Mouse (Mus musculus) embryo, embryonic 9.5 days (tissue): Measurements from ENCODE around the gene Olfr1307.

Experiments
- DNase-seq: peaks from one replicate; pipeline ENCODE4 v3.0.0-alpha.2; 2017; ENCODE audit errors: extremely low spot score

Olfr1307 gene

GRCm38 (mm10) chr2:111949340-111949739 is at the start of gene Olfr1307:
TSS of gene Olfr1307 (minus strand) at chr2:111949440.
- DNase-seq, result no peak

GRCm38 (mm10) chr2:111990181-111990580 is 40.9 kb upstream of the Olfr1307 start, which contains the start of gene Olfr1309:
TSS of gene Olfr1309 (minus strand) at chr2:111990281.
- DNase-seq, result no peak

GRCm38 (mm10) chr2:111964844-111965243 is 15.6 kb upstream of the Olfr1307 start, which contains the start of gene Olfr1308:
TSS of gene Olfr1308 (minus strand) at chr2:111964944.
- DNase-seq, result no peak

GRCm38 (mm10) chr2:111916171-111916570 is 33.1 kb downstream of the Olfr1307 start, which contains the start of gene Olfr1306:
TSS of gene Olfr1306 (minus strand) at chr2:111916271.
- no peak for DNase-seq
